Mouse (Mus musculus) testis, postnatal 14 days (tissue): ENCODE results near the gene Tbr1.

ENCODE experiments used
- DNase-seq: peaks from one replicate; pipeline ENCODE4 v3.0.0; 2021; ENCODE audit warnings: low spot score

Gene Tbr1

DNA sequence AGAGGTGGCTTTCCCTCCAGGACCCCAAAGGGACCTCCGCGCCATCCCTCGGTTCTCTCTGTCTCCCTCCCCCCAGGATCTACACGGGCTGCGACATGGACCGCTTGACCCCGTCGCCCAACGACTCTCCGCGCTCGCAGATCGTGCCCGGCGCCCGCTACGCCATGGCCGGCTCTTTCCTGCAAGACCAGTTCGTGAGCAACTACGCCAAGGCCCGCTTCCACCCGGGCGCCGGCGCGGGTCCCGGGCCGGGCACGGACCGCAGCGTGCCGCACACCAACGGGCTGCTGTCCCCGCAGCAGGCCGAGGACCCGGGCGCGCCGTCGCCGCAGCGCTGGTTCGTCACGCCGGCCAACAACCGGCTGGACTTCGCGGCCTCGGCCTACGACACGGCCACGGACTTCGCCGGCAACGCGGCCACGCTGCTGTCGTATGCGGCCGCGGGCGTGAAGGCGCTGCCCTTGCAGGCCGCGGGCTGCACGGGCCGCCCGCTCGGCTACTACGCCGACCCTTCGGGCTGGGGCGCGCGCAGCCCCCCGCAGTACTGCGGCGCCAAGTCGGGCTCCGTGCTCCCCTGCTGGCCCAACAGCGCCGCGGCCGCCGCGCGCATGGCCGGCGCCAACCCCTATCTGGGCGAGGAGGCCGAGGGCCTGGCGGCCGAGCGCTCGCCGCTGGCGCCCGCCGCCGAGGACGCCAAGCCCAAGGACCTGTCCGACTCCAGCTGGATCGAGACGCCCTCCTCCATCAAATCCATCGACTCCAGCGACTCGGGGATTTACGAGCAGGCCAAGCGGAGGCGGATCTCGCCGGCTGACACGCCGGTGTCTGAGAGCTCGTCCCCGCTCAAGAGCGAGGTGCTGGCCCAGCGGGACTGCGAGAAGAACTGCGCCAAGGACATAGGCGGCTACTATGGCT is 9.0 kb downstream of the Tbr1 start:
- DNase-seq: peak; percentile 73

DNA sequence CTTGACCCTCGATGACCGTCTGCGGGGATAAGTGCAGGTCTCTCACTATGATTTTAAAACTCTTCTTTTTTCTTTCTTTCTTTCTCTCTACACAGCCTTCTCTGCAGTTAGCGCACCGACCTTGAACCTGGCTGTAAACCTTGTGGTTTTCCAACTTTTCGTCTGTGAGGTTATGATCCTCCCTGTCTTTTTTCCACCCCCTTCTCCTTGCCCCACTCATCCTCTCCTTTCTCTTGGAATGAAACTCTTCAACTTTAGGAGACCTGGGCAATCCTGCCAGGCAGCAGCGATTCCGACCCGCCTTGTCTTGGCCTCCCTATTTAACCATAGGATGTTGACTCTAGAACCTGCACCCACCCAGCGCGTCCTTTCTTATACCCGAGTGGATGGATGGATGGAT is 9.8 kb downstream of the Tbr1 start:
- DNase-seq: no peak

DNA sequence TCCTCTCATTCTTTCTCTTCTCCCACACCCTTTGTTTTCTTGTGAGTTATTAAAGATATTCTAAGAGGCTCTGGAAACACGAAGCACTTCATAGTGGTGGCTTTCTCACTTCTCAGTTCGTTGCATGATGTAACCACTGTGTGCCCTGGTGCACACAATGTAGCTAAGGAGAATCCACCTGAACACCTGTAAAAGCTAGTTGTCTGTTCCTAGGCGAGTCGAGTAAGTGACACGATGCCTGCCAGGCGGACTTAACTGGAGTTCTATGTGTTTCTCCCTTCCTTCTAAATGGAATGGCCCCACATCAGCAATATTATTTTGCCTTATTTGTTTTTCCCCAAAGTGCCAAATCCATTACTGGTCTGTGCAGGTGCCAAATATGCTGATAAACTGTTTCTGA is 10.4 kb downstream of the Tbr1 start:
- peak; percentile 24 for DNase-seq

DNA sequence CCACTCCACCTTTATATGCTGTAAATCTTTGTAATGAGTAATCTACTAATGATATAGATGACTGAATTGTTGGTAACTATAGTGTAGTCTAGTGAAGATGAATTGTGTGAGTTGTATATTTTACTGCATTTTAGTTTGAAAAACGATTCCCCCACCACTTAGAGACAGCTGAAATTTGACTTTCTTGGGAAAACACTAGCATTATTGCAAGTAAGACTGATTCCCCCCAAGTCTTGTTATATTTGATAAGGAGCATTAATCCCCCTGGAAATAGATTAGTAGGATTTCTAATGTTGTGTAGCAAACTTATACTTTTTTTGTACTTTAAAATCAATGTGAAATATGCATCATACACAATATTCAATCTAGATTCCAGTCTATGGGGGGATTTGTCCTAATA is 10.8 kb downstream of the Tbr1 start:
- no peak for DNase-seq

DNA sequence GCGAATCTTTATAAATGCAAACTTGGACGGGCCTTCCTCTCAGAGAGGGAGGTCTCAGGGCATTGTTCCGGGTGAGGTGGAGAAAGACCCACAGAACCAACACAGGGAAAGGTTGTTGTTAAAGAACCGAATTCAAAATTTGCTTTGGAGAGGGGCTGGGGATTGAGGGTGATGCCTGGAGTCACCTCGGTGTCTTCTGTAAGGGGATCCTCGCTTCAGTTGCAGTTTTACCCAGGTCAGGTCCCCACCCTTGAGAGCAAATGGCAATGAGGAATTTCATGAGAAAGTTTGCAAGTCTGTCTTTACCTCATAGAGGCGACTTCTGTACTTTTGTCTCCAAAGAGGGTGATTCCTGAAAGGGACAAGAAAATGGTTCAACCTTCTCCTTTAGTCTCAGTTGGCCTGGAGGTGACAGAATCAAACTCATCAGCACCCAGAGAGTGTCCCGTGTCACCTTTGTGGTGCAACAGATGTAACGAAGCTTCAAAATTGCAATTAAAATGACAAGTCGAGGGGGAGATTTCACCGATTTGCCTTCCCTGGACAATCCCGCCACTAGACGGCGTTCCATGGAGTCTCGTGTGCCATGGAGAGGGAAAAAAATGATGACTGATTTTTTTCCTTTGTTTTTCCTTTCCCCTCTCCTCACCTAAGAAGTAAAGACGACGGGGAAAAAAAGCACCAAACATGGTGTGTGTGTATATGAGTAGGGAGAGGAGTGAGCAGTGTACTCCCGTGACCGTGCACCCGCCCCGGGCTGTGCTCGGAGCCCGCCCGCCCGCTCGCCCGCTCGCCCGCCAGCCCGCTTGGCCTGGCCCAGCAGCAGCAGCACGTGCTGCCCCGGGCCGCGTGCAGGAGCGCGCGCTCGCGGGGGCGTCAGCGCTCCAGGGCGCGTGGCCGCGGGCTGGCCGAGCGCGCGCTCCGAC is 12.1 kb downstream of the Tbr1 start:
- DNase-seq: peak; percentile 78

DNA sequence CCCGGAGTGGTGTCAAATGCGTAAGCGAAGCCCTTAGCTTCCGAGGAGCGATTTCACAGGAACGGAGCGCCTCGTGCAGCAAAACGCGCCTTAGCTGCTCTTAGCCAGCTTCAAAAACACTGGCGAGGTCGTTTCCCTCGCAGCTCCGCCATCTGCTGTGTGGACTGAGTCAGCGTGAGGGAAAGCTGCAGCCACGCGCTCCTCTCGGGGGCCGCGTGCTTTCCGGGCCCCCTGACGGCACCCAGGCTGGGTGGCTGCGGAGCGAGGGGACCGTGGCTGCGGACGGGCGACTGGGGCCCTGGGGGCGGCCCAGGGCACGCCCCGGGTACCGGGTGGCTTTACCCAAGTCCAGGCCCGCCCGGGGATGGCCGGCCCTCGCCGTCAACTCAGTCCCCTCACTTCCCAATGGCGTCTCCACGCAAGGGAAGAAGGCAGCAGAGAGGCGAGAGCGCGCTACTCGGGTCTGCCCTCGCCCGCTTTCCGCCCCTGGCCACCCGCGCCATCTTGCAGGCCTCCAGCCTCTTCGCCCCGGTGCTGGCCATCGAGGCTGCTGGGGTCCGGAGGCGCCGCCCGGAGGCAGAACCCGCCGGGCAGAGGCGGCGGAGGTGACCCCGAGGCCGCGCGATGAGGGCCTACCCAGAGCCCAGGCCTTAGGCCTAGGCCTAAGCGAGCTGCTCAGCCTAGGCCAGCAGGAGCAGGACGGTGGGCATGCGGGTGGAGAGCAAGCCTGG is 13.0 kb downstream of the Tbr1 start:
- peak; percentile 85 for DNase-seq

DNA sequence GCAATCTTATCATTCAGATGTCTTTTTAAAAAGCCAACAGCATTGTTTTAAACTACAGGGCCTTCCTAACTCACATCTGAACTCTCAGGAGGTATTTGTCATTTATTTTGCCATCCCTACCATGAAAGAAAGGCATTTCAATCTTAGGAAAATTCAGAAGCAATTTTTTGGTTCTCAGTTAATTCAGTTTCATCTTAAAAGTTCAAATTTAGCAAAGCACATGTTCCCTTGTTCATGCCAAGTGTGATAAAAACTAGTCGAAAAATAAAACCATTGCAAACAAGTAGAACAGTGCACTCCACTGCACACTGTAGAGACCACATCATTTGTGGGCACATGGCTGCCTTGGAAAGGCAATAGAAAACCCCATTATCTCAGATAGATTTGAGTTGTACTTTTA is 15.5 kb downstream of the Tbr1 start:
- no peak for DNase-seq

DNA sequence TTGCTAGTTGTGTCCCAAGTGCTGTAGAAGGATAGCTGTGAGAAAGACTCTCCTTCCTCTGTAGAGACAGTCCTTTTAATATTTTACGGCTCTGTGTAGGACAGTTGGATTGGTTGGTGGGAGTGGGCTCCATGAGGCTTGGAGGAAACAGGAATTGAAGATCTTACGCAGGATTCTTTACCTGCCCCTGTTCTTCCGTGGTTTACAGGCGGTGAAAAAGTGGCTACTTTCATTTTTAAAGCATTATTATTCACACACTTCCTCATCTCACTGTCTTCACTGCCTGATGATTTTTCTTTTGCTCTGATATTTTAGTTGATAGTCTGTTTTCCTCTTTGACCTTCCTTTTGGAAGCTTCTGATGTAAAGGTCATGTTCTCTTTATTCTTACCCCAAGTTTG is 17.5 kb downstream of the Tbr1 start:
- no peak for DNase-seq

DNA sequence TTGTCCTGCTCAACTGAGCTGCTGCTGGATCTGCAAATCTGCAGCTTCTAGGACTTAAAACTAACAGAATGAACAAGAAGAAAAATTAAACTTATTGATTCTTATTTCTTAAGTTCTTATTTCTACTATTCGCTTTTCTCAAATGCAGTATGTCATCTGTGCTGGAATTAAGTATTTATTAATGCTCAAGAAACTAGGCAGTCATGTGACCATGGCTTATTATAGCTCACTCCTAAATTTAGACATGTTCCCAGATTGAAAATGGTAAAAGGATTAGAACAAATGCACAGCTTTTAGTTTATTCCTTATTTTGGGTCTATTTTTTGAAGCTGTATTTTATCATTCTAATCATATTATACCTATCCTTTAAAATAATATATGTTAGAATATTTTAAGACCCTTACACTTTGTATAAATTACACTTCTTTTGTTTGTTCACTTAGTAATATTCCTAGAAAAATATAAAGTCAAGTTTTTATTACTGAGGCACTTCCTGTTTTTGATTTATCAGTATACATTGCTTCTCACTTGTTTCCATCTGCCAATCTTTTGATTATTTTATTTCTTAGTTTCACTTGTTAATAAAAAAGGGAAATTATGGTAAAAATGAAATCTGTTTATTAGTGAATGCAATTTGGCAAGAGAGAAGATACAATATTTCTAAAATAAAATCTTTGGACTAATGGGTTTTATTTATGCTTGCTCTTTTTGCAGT is 20.9 kb downstream of the Tbr1 start:
- DNase-seq: no peak

DNA sequence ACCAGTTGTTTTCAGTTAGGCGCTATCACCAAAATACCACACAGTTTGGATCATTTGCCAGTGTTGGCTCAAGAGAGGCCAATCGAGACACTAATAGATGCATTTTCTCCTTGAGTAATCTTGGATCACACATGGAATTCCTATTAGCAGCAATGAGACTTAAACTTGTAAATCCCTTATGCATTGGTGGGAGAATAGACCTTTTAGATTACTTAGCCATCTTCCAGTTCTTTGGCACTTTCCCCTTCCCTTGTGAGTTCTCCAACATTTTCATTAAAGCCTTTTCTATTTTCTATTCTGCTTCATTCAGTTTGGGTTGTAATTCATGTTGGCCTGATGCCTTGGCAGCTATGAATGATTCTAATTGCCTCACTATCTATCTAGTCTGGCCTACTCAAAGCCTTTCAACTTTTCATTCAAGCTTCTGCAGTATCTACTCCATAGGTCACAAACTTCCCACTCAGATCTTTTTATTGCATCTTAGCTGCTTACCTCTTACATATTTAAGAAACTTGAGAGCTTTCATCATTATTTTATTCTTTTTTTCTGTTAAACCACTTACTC is 34.6 kb downstream of the Tbr1 start:
- DNase-seq: no peak
